10 mouse cellular contexts compared by ENCODE assay signal in the genomic region with DNA sequence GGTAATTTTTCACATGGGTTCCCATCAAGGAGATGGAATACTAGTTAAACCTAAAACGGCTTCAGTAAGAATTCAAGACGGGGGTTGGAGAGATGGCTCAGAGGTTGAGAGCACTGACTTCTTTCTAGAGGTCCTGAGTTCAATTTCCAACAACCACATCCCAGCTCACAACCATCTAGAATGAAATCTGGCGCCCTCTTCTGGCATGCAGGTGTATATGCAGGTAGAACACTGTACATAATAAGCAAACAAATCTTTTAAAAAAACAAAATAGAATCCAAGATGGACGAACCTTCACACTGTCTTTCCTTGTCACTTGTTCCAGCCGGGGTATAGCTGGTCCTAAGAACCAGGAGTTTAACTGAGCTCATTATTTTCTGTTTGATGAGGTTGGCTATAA. TPM values are rescaled to one million over a fixed set of nuclear protein-coding genes. Genes with fewer than 3 reads are reported as not detected.
DNase-seq lines count a peak whose midpoint lies in the region; ATAC-seq and TF ChIP-seq lines count a peak whose summit lies in the region.
"Had no signal": no experiment of that assay in that cellular context is flagged by ENCODE, and none has a peak within 500 bp of the region (broad histone marks: within the 10 kb centered on the region; RNA-seq: fewer than 3 reads in every experiment).

No protein-coding gene starts in this region.

- H3K27ac ChIP-seq in hindbrain, postnatal 0 days: no peak overlapping the region
- no peak overlapping the region for H3K27ac ChIP-seq in hindbrain, embryonic 12.5 days
- no peak overlapping the region for H3K27ac ChIP-seq in hindbrain, embryonic 10.5 days
- H3K27ac ChIP-seq: stomach, embryonic 15.5 days had no signal

- no peaks in the 10 kb centered on the region for H3K36me3 ChIP-seq in hindbrain, postnatal 0 days (ENCODE audit: insufficient read depth, low read length)
- H3K36me3 ChIP-seq in hindbrain, embryonic 12.5 days: no peaks in the 10 kb centered on the region
- no peaks in the 10 kb centered on the region for H3K36me3 ChIP-seq in hindbrain, embryonic 10.5 days
- H3K36me3 ChIP-seq: stomach, embryonic 15.5 days had no signal

- H3K9me3 ChIP-seq in hindbrain, postnatal 0 days (ENCODE audit: low read length): no peaks in the 10 kb centered on the region
- H3K9me3 ChIP-seq in hindbrain, embryonic 12.5 days (replicated peaks): no peaks in the 10 kb centered on the region
- no peaks in the 10 kb centered on the region for H3K9me3 ChIP-seq in hindbrain, embryonic 10.5 days
- H3K9me3 ChIP-seq: stomach, embryonic 15.5 days had no signal

- H3K27me3 ChIP-seq in hindbrain, postnatal 0 days (ENCODE audit: insufficient read depth, low read length): no peaks in the 10 kb centered on the region
- H3K27me3 ChIP-seq in hindbrain, embryonic 12.5 days: no peaks in the 10 kb centered on the region
- H3K27me3 ChIP-seq in hindbrain, embryonic 10.5 days (ENCODE audit: insufficient read depth, poor library complexity, severe bottlenecking): no peaks in the 10 kb centered on the region
- H3K27me3 ChIP-seq: stomach, embryonic 15.5 days had no signal

- H3K4me1 ChIP-seq in hindbrain, postnatal 0 days (ENCODE audit: insufficient read depth, low read length): no peaks in the 10 kb centered on the region
- H3K4me1 ChIP-seq in hindbrain, embryonic 12.5 days: no peaks in the 10 kb centered on the region
- H3K4me1 ChIP-seq in hindbrain, embryonic 10.5 days (replicated peaks): no peaks in the 10 kb centered on the region
- H3K4me1 ChIP-seq: stomach, embryonic 15.5 days had no signal

- WGBS in hindbrain, postnatal 0 days: 67% methylated on average over 5 of the region's 5 CpGs
- WGBS in hindbrain, embryonic 12.5 days: 65% methylated on average over 5 of the region's 5 CpGs
- 60% methylated on average over 5 of the region's 5 CpGs for WGBS in hindbrain, embryonic 10.5 days

- peak; percentile 28 for TF ChIP-seq CTCF in hindbrain, postnatal 0 days (IDR thresholded peaks at IDR 0.05; ENCODE audit: low read depth)

- H3K4me2 ChIP-seq in hindbrain, postnatal 0 days (ENCODE audit: low read depth, low read length): no peak overlapping the region
- H3K4me2 ChIP-seq in hindbrain, embryonic 12.5 days (replicated peaks): no peak overlapping the region
- H3K4me2 ChIP-seq: stomach, embryonic 15.5 days had no signal

- no peak overlapping the region for H3K4me3 ChIP-seq in hindbrain, postnatal 0 days (ENCODE audit: low read length)
- no peak overlapping the region for H3K4me3 ChIP-seq in hindbrain, embryonic 12.5 days
- H3K4me3 ChIP-seq in hindbrain, embryonic 10.5 days: no peak overlapping the region
- H3K4me3 ChIP-seq: myocyte; stomach, embryonic 15.5 days had no signal

- H3K9ac ChIP-seq in hindbrain, postnatal 0 days (replicated peaks; ENCODE audit: low read length): no peak overlapping the region
- H3K9ac ChIP-seq in hindbrain, embryonic 12.5 days: no peak overlapping the region
- H3K9ac ChIP-seq: stomach, embryonic 15.5 days had no signal

- ATAC-seq in hindbrain, postnatal 0 days: no peak
- ATAC-seq in hindbrain, embryonic 12.5 days (ENCODE audit: low FRiP score): no peak
- peak; percentile 81 for ATAC-seq in megakaryocyte, adult 5-6 weeks (ENCODE audit: poor library complexity, severe bottlenecking)

- DNase-seq in hindbrain, postnatal 0 days (ENCODE audit: low spot score): no peak
- DNase-seq in A20 (ENCODE audit: low read depth, low spot score) (peak; percentile 63), NIH3T3 (ENCODE audit: low read depth) (peak; percentile 57)
- DNase-seq in cerebellum, postnatal 25 days: no peak
- DNase-seq in layer of hippocampus, postnatal 14 days (ENCODE audit: low spot score in 2 of 2): no peak
- no peak for DNase-seq in hindbrain, embryonic 10.5 days (ENCODE audit: low spot score)

RNA-seq across cellular contexts. Expression of a gene that starts 24.4 kb away (rescaled TPM):
- total RNA-seq in hindbrain, postnatal 0 days (2014; rRNA removed): 42.9 and 49.9 TPM in 2 replicates
- polyA plus RNA-seq in hindbrain, postnatal 0 days (2015; fragmentation: Nextera tagmentation; extraction: Ambion mirVana): 20.3 and 21.2 TPM in 2 replicates
- polyA plus RNA-seq in hindbrain, embryonic 12.5 days (2016; fragmentation: Nextera tagmentation; extraction: Ambion mirVana): 43.9 and 46.0 TPM in 2 replicates
- 14.8 and 26.5 TPM in 2 replicates for total RNA-seq in megakaryocyte, adult 5-6 weeks (2015)
- 19.9 and 27.3 TPM in 2 replicates for total RNA-seq in megakaryocyte, adult 5-6 weeks (2017)
- 10 to 100 TPM; 46.0 to 49.0 TPM for total RNA-seq in layer of hippocampus, postnatal 14 days (2021)
- 24.3 and 27.3 TPM in 2 replicates for polyA plus RNA-seq in hindbrain, embryonic 10.5 days (2016; fragmentation: Nextera tagmentation; extraction: Ambion mirVana)

RNA-seq across cellular contexts. Expression of a gene that starts 28.8 kb away (rescaled TPM):
- total RNA-seq in hindbrain, postnatal 0 days (2014; rRNA removed): 132 and 156 TPM in 2 replicates
- polyA plus RNA-seq in hindbrain, postnatal 0 days (2015; fragmentation: Nextera tagmentation; extraction: Ambion mirVana): 63.2 and 69.0 TPM in 2 replicates
- polyA plus RNA-seq in hindbrain, embryonic 12.5 days (2016; fragmentation: Nextera tagmentation; extraction: Ambion mirVana): 178 and 204 TPM in 2 replicates
- total RNA-seq in megakaryocyte, adult 5-6 weeks (2015): 311 and 315 TPM in 2 replicates
- total RNA-seq in megakaryocyte, adult 5-6 weeks (2017): 566 and 688 TPM in 2 replicates
- 100 to 1,000 TPM; 303 to 304 TPM for total RNA-seq in layer of hippocampus, postnatal 14 days (2021)
- polyA plus RNA-seq in hindbrain, embryonic 10.5 days (2016; fragmentation: Nextera tagmentation; extraction: Ambion mirVana): 103 and 116 TPM in 2 replicates

Comparison
In these comparisons a context has a peak if more than half of its experiments do, and no peak if none do; other contexts are left out.
1. DNase-seq: peak in A20 (single experiment) and NIH3T3 (single experiment); none in hindbrain, postnatal 0 days (single experiment), cerebellum, postnatal 25 days (0 of 2), layer of hippocampus, postnatal 14 days (0 of 2) and hindbrain, embryonic 10.5 days (single experiment).